Mouse (Mus musculus) ovary, postnatal 10 days (tissue): ENCODE results near the gene Mff.

ENCODE experiments used
- DNase-seq: peaks from one replicate; pipeline ENCODE4 v3.0.0; 2022; ENCODE audit warnings: low spot score

The Mff gene

GRCm38 (mm10) chr1:82772428-82772827 lies 47.7 kb downstream of the Mff start:
- DNase-seq = no peak

GRCm38 (mm10) chr1:82773208-82773607 lies 48.5 kb downstream of the Mff start:
- DNase-seq = no peak

- DNase-seq = no peak
Measured at GRCm38 (mm10) chr1:82775293-82775692, 50.6 kb downstream of the Mff start.

- no peak for DNase-seq
Measured at GRCm38 (mm10) chr1:82779388-82779966, 54.8 kb downstream of the Mff start.

- no peak for DNase-seq
Measured at GRCm38 (mm10) chr1:82783559-82783958, 58.9 kb downstream of the Mff start.

GRCm38 (mm10) chr1:82785546-82785945 lies 60.9 kb downstream of the Mff start:
- no peak for DNase-seq

GRCm38 (mm10) chr1:82787414-82787813 lies 62.7 kb downstream of the Mff start:
- peak; percentile 12 for DNase-seq

GRCm38 (mm10) chr1:82788070-82788469 lies 63.4 kb downstream of the Mff start:
- DNase-seq = no peak

GRCm38 (mm10) chr1:82791105-82791504 lies 66.4 kb downstream of the Mff start:
- DNase-seq = no peak

GRCm38 (mm10) chr1:82792238-82792637 lies 67.5 kb downstream of the Mff start:
- DNase-seq = no peak

- no peak for DNase-seq
Measured at GRCm38 (mm10) chr1:82793110-82793509, 68.4 kb downstream of the Mff start.

- DNase-seq = no peak
Measured at GRCm38 (mm10) chr1:82793986-82794385, 69.3 kb downstream of the Mff start.

- no peak for DNase-seq
Measured at GRCm38 (mm10) chr1:82795211-82795610, 70.5 kb downstream of the Mff start.

- DNase-seq = no peak
Measured at GRCm38 (mm10) chr1:82795702-82796443, 71.2 kb downstream of the Mff start.

GRCm38 (mm10) chr1:82797088-82797487 lies 72.4 kb downstream of the Mff start:
- no peak for DNase-seq

- DNase-seq = no peak
Measured at GRCm38 (mm10) chr1:82798304-82798703, 73.6 kb downstream of the Mff start.

- no peak for DNase-seq
Measured at GRCm38 (mm10) chr1:82798922-82799321, 74.2 kb downstream of the Mff start.

GRCm38 (mm10) chr1:82801105-82801783 lies 76.6 kb downstream of the Mff start:
- DNase-seq = no peak
